Mouse (Mus musculus) bone marrow, adult 2 months (tissue): ENCODE measurements at regions not wholly inside any gene's neighbourhood (a gene's known extent, or its start where the extent isn't known, plus 50 kb on each side); places are given as distances from the start of the nearest gene placed in this dataset.

Experiments used
- H3K27ac ChIP-seq: fragments of 200-500 bp; 2 replicates; pipeline ENCODE4 v1.5.1; 2012; ENCODE audit warnings: low read depth, mild to moderate bottlenecking, control low read depth, inconsistent platforms, low read length; ENCODE audit not compliant: control insufficient read depth, poor library complexity, insufficient read depth
- H3K4me1 ChIP-seq: fragments of 200-500 bp; 2 replicates; pipeline ENCODE4 v1.6.1; 2011; ENCODE audit warnings: low read length; ENCODE audit not compliant: control insufficient read depth, insufficient read depth
- H3K4me3 ChIP-seq: fragments of 200-500 bp; replicated peaks from 2 replicates; pipeline ENCODE3; 2011; ENCODE audit warnings: mild to moderate bottlenecking, low read depth, low read length, control low read depth; ENCODE audit not compliant: control insufficient read depth
- CTCF ChIP-seq: fragments of 200-500 bp; IDR thresholded peaks from 2 replicates; pipeline ENCODE4 v1.5.1; 2011; ENCODE audit warnings: low read length, control low read depth; ENCODE audit not compliant: control insufficient read depth, insufficient read depth
- POLR2A ChIP-seq: fragments of 200-500 bp; IDR thresholded peaks from 2 replicates; pipeline ENCODE4 v1.6.1; 2011; ENCODE audit warnings: low read depth, mild to moderate bottlenecking, control low read depth, low read length, borderline replicate concordance; ENCODE audit not compliant: control insufficient read depth
- WGBS: fragments of 180-500 bp; shearing (Covaris S2); methylation state at CpG from one replicate; pipeline ENCODE4 v1.1.7; 2018; 5-methylcytosine and 5-hydroxymethylcytosine counted together

GRCm38 (mm10) chr2:128232027-128232426 is 106.2 kb downstream of the Bcl2l11 start:
- Histone ChIP-seq H3K4me1 (no peaks in the 10 kb centered on the region), H3K27ac (no peak overlapping the region), H3K4me3 (no peak overlapping the region)
- TF ChIP-seq CTCF (no peak), POLR2A (no peak)
- 23% methylated on average over 3 of the region's 3 CpGs for WGBS

- Histone ChIP-seq H3K27ac (no peak overlapping the region), H3K4me3 (no peak overlapping the region), H3K4me1 (no peaks in the 10 kb centered on the region)
- TF ChIP-seq CTCF (no peak), POLR2A (no peak)
- WGBS, result 89% methylated on average over 8 of the region's 8 CpGs
These were observed 109.3 kb downstream of the Bcl2l11 start for GRCm38 (mm10) chr2:128235127-128235526.

- no peak overlapping the region for H3K27ac ChIP-seq
- peaks cover 5% of the 10 kb centered on the region for H3K4me1 ChIP-seq
- H3K4me3 ChIP-seq, result no peak overlapping the region
- WGBS, result 83% methylated on average over 4 of the region's 4 CpGs
- no peak for TF ChIP-seq CTCF
- TF ChIP-seq POLR2A, result no peak
These were observed 113.6 kb downstream of the Bcl2l11 start for GRCm38 (mm10) chr2:128239451-128239850.

- Histone ChIP-seq H3K4me3 (no peak overlapping the region), H3K4me1 (peaks cover 5% of the 10 kb centered on the region), H3K27ac (no peak overlapping the region)
- no peak for TF ChIP-seq POLR2A
- no peak for TF ChIP-seq CTCF
- 77% methylated on average over 4 of the region's 4 CpGs for WGBS
These were observed 114.2 kb downstream of the Bcl2l11 start for GRCm38 (mm10) chr2:128240054-128240453.

- TF ChIP-seq CTCF, result no peak
- no peak for TF ChIP-seq POLR2A
- H3K4me1 ChIP-seq, result peaks cover 5% of the 10 kb centered on the region
- no peak overlapping the region for H3K4me3 ChIP-seq
- WGBS, result 49% methylated on average over 9 of the region's 9 CpGs
- no peak overlapping the region for H3K27ac ChIP-seq
These were observed 114.9 kb downstream of the Bcl2l11 start for GRCm38 (mm10) chr2:128240536-128241279.

GRCm38 (mm10) chr2:128241280-128241665 is 115.4 kb downstream of the Bcl2l11 start:
- Histone ChIP-seq H3K4me1 (peaks cover 5% of the 10 kb centered on the region), H3K4me3 (no peak overlapping the region), H3K27ac (no peak overlapping the region)
- TF ChIP-seq POLR2A (no peak), CTCF (no peak)
- WGBS, result 50% methylated on average over 3 of the region's 3 CpGs

- 87% methylated on average over 10 of the region's 10 CpGs for WGBS
- TF ChIP-seq CTCF (no peak), POLR2A (no peak)
- H3K4me3 ChIP-seq, result no peak overlapping the region
- H3K27ac ChIP-seq, result no peak overlapping the region
- peaks cover 9% of the 10 kb centered on the region for H3K4me1 ChIP-seq
These were observed 119.7 kb downstream of the Bcl2l11 start for GRCm38 (mm10) chr2:128245544-128245943.

- Histone ChIP-seq H3K27ac (no peak overlapping the region), H3K4me3 (no peak overlapping the region), H3K4me1 (peaks cover 6% of the 10 kb centered on the region)
- TF ChIP-seq CTCF (no peak), POLR2A (no peak)
- whole genome bisulfite sequencing, result 79% methylated on average over 4 of the region's 4 CpGs
These were observed 122.1 kb downstream of the Bcl2l11 start for GRCm38 (mm10) chr2:128247967-128248366.

- TF ChIP-seq POLR2A (no peak), CTCF (no peak)
- H3K4me3 ChIP-seq, result no peak overlapping the region
- H3K4me1 ChIP-seq, result peaks cover 4% of the 10 kb centered on the region; the same call in 1 of the 2 replicates
- 61% methylated on average over 4 of the region's 4 CpGs for WGBS
- peak overlapping the region; percentile 62; the same call in 1 of the 2 replicates for H3K27ac ChIP-seq
These were observed 123.3 kb downstream of the Bcl2l11 start for GRCm38 (mm10) chr2:128249188-128249587.
